Mouse (Mus musculus) spleen, postnatal 4 days (tissue): ENCODE measurements around the gene Vmn1r151.
"Not testable (repeated sequence)": the region's sequence is repeated elsewhere in the genome, so short reads cannot be mapped to it uniquely, and the experiment has no call there.

Source experiments
- DNase-seq, 2 experiments: peaks; one replicate each; pipeline ENCODE4 v3.0.0; 2022; ENCODE audit warnings: low spot score in 2 of 2

The Vmn1r151 gene

GRCm38 (mm10) chr7:22499578-22499977 lies at the start of gene Vmn1r151:
Gene Vmn1r151, minus strand, starts transcription at chr7:22499678.
- not testable (repeated sequence) for DNase-seq

- DNase-seq, result not testable (repeated sequence)
Measured at GRCm38 (mm10) chr7:22534787-22535186, 35.3 kb upstream of the Vmn1r151 start, which contains the start of gene Gm8677. Gene Gm8677, minus strand, starts transcription at chr7:22534887.

GRCm38 (mm10) chr7:22522667-22523066 lies 23.2 kb upstream of the Vmn1r151 start, which contains the start of gene Vmn1r152:
Gene Vmn1r152, plus strand, starts transcription at chr7:22522967.
- DNase-seq, result not testable (repeated sequence)

- not testable (repeated sequence) for DNase-seq
Measured at GRCm38 (mm10) chr7:22463975-22464374, 35.5 kb downstream of the Vmn1r151 start, which contains the start of gene Gm10665. Gene Gm10665, minus strand, starts transcription at chr7:22464075.
